Mouse (Mus musculus) 416B (cell line): Measurements from ENCODE around the gene Neu1.

Experiments used
- DNase-seq: peaks from one replicate; pipeline ENCODE4 v3.0.0; 2011; ENCODE audit warnings: low read depth

Gene Neu1

DNA sequence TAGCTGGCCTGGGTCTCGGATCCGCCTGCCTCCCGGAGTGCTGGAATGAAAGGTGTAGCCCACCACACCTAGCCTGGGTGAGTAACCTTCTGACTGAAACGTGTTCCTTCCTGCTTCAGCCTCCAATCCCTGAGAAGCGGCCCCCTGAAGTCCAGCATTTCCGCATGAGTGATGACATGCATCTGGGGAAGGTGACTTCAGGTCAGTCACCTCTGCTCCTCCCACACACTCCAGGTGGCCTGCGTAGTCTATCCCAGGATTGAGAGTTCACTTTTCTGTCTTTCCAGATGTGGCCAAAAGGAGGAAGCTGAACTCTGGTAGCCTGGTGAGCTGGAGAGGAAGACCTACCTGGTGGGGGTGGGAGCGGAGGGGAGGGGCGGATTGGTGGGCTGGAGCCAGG, 28.2 kb upstream of the Neu1 start:
- DNase-seq: no peak

GRCm38 (mm10) chr17:34910982-34911381, 20.1 kb upstream of the Neu1 start:
- no peak for DNase-seq

GRCm38 (mm10) chr17:34911945-34912351, 19.1 kb upstream of the Neu1 start:
- peak; percentile 61 for DNase-seq

DNA sequence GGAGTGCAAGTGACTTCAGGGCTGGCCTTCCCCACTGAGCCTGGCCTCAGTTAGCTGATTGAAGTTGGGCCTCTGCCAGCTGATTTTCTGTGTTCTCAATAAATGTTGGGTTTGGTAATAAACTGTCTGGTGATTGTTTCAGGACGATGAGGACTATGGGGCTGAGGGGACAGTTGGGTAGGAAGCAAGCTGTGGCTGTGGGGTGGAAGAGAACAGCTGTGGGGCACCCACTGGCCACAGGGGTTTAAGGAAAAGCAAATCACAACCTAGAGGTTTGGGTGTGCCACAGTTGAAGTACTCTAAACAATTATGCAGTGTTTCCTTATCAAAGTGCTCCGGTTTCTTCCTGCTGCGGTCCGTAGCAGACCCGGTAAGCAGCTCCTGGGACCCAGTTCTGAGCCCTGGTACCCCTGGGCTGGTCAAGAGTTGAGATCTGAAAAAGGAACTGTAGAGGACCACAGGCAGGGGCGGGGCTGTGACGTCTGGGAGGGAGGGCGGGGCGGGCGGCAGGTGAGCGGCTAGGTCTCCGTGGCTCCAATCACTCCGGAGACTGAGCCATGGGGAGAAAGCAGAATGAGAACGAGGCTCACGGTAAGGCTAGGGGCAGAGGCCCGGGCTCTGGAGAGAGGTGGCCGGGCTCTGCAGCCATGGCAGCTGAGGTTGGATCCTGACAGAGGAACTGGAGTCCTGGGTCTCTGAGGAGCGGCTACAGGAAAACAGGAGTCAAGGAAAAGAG, 17.0 kb upstream of the Neu1 start, which contains the start of gene Slc44a4:
TSS of gene Slc44a4 (plus strand) at position 537 of the 736 bp plus-strand sequence.
- no peak for DNase-seq

- peak; percentile 77 for DNase-seq
Observed at GRCm38 (mm10) chr17:34915410-34915831, 15.6 kb upstream of the Neu1 start.

GRCm38 (mm10) chr17:34916316-34916715, 14.7 kb upstream of the Neu1 start:
- DNase-seq: no peak

DNA sequence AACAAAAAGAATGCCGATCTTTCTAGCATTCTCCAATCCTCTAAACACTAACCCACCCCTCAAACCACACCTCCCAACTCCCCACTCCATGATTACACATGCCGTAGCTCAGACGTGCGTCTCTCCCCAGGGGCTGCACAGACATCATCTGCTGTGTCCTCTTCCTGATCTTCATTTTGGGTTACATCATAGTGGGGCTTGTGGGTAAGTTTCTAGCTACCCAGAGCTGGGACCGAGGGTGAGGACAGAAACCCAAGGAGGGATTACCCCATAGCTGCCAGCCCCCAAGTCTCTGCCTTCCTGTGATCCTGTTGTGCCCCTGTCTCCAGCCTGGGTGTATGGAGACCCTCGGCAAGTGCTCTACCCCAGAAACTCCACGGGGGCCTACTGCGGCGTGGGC, 13.9 kb upstream of the Neu1 start:
- no peak for DNase-seq

DNA sequence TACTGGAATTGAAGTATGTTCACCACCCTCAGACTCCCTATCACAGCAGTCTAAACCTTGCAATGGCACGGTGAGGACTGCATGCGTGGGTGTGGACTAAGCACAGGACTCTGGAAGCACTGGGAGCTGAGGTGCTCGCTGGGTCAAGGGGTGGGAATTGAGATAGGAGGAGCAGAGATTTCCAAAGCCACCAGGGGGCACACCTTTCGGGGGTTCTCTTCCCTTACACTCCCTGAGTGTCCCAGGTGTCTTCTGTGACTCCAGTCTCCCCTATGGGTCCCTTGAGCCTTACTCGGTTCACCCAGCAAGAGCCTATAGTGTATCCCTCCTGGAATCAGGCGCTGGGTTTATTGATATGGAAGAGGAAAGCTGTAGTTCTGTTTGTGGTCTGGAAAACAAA, 8.1 kb upstream of the Neu1 start:
- peak; percentile 26 for DNase-seq

DNA sequence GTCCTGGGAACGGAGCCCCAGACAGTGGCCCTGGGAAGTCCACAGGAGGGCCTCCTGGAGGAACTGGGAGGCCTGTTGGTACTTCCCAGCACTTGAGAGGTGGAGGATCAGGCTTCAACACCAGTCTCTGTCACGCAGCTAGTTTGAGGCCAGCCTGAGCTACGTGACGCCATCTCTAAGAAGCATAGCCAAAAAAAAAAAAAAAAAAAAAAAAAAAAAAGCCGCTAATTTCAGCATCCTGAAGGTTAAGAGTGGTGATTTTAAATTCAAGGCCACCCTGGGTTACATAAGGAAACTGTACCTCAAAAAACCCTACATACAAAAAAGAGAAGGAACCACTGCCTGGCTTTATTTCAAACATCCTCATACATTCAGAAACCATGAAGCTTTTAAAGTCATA, 6.8 kb upstream of the Neu1 start:
- peak; percentile 64 for DNase-seq

DNA sequence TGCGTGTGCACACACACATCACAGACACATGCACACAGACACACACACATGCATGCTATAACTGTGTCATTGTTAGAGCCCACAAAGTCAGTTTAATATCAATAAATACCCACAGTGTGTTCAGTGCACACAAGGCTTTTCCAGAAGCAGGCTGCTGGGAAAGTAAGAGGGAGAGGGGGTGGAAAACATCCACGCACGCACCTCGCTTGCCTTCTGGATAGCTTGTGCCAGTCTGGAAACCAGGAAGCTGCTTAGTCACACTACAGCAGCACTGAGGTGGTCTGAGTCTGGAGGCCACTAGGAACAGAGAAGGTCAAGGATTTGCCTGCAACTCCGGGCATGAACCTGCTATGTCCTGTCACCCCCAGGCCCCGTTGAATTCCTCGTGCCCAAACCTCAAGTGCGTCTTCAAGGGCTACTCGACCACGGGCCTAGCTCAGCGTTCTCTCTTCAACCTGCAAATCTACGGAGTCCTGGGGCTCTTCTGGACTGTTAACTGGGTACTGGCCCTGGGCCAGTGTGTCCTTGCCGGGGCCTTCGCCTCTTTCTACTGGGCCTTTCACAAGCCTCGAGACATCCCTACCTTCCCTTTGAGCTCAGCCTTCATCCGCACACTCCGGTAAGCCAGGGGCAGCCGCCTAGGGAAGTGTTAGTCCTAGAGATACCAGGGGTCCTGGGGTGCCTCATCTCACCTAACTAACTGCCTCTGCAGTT, 3.6 kb upstream of the Neu1 start:
- DNase-seq: no peak

DNA sequence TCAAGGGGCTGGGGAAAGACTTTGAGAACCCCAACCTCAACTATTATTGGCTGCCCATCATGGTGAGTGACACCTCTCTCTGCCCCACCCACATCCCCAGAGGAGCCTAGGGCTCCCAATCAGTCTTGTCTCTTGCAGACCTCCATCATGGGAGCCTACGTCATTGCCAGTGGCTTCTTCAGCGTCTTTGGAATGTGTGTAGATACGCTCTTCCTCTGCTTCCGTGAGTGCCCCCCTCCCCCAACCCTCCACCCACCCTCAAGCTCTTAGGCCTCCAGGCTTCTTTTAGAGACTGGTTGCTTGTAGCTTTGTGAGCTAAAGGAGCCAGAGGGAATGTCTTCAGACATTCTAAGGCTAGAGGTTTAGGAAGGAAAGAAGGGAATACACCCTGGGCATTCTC, 2.2 kb upstream of the Neu1 start:
- DNase-seq: no peak

- DNase-seq: no peak
Observed at GRCm38 (mm10) chr17:34931735-34932098, 664 bp downstream of the Neu1 start.

GRCm38 (mm10) chr17:34932287-34932686, 1.2 kb downstream of the Neu1 start:
- no peak for DNase-seq

- DNase-seq: no peak
Observed at GRCm38 (mm10) chr17:34934031-34934430, 3.0 kb downstream of the Neu1 start.

DNA sequence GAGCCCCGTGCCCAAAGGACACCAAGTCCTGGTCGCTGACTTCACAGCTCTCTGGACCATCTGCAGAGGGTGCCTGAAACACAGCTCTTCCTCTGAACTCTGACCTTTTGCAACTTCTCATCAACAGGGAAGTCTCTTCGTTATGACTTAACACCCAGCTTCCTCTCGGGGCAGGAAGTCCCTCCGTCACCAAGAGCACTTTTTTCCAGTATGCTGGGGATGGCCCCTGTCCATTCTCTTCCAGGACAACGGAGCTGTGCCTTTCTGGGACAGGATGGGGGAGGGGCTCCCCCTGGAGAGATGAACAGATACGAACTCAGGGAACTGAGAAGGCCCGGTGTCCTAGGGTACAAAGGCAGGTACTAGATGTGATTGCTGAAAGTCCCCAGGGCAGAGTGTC, 3.8 kb downstream of the Neu1 start:
- DNase-seq: peak; percentile 47

DNA sequence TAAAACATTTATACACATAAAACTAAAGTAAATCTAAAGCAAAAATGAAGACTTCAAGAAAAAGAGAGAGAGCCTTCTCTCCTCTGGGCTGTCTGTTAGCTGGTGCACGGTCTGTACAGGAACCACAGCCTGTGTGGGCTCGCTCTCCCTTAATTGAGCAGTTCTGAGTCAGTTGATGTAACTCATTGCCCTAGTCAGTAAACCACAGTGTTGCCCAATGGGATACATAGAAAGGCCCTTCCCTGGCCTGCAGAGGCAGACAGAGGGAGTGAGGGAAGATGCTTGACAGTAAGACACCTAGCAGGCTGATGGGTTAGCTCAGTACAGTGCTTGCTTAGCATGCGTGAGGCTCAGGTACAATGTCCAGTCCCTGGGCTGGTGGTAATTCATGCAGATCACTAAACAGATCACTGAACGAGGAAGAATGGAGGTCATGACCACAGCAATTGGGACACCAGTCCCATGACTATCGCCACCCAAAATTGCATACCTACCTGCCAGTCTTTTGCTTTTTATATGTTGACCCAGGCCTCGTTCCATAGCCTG, 7.0 kb downstream of the Neu1 start:
- peak; percentile 78 for DNase-seq

GRCm38 (mm10) chr17:34941344-34942041, 10.4 kb downstream of the Neu1 start:
- DNase-seq: peak; percentile 20

GRCm38 (mm10) chr17:34943128-34943815, 12.2 kb downstream of the Neu1 start:
- no peak for DNase-seq

- DNase-seq: no peak
Observed at GRCm38 (mm10) chr17:34944362-34944761, 13.3 kb downstream of the Neu1 start.

GRCm38 (mm10) chr17:34946486-34947140, 15.6 kb downstream of the Neu1 start:
- DNase-seq: no peak

DNA sequence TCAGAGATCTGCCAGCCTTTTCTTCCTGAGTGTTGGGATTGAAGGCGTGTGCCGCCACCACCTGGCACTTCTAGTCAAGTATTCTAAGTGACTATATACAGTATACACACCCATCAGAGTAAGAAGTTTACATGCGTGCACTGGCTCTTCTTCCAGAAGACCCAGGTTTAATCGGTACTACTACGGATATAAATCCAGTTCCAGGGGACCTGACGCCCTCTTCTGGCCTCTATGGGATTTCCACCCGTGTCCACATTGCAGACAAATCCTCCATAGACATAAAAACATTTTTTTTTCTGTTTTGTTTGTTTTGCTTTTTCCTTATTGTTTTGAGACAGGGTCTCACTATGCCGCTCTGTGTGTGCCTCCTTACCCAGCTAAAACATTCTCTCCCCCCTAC, 16.6 kb downstream of the Neu1 start:
- DNase-seq: peak; percentile 73
